Mouse (Mus musculus): ENCODE data around the gene Nckap5l.
"Not testable (repeated sequence)": the region's sequence is repeated elsewhere in the genome, so short reads cannot be mapped to it uniquely, and the experiment has no call there.

The Nckap5l gene

DNA sequence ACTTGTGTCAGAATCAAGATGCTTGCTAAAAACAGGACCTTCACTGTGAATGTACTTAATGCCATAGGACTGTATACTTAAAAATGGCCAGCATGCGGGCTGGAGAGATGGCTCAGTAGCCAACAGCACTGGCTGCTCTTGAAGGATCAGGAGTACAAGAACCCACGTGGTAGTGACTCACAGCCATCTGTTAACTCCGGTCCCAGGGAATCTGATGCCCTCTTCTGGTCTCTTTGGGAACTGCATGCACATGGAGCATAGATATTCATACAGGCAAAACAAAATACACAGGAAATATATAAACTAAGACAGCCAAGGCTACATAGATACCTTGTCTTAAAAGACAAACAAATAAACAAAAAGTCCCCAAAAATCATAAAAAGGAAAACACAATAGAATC, 11.5 kb upstream of the Nckap5l start:
- peak; percentile 45 for DNase-seq (ENCODE audit: low spot score)

DNA sequence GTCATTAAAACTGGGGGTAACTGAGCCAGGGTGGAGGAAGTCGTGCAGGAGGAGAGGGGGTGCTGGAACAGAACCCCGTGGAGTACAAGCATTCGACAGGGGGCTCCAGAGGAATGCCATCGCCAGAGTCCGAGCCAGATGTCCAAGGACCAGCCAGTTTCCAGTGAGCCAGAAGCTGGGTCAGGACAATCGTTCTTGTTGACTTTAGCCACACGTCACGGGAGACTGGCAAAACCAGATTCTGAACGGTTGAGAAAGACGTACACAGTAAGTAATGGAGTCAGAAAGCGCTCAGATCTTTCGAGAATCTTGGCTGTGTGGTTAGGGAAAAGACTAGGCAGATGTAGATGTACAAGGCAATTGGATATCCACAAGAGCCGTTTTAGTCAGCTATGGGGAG, 5.6 kb upstream of the Nckap5l start:
- DNase-seq (ENCODE audit: low spot score), result no peak

DNA sequence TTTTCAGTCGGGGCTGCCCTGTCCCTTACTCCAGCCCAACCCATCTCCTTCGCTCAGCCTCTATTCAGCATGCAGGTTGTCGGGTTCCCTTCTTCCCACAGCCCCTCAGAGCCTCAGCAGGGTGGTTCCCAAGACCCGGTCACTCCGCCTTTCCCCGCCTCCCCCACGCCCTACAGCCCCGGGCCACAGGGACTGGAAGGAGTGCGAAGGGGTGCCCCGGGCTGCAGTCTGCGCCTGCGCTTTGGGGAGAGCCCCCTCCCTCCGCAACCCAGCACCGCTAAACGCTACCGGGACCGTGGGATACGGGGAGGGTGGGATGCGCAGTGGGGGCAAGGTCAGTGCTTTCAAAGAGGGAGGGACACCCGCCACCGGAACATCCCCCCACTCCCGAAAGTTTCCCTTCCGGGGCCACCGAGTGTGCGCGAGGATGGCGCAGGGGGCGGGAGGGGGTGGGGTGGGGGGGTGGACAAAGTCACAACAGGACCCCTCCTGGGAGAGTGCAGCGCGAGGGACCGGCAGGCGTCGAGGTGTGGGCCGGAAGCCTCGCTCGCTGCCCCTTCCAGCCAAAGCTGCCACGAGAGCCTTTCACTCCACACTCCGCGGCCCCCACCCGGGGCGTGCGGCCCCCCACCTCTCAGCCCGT, 464 bp downstream of the Nckap5l start:
- DNase-seq (ENCODE audit: low spot score), result peak; percentile 72

DNA sequence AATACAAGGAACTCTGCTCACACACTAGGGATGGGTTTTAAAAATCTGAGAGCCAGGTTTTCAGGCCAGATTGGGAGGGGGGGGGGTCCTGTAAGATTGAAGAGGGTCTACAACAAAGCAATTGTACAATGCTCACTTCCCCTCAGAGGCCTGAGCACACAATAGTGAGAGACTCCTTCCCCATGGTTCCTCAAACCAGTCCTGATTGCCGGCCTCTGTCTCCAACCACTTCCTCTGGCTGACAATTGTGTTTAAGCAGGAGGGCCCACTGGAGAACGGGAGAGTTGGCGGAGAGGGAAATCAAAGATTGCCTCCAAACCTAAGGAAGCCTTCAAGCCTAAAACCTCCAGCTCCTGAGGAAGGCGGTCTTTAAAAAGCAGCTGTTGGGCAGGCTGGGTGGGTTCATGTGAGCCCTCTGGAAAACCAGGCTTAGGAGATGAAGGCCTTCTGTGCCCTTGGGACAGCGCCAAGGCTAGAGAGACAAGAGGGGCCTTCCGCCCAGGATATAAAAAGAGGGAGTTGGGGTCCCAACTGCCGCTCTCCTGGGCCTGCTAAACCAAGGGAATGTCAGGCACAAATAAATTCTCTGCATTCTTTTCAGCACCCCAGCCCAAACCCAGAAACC, 1.1 kb downstream of the Nckap5l start:
- no peak for DNase-seq (ENCODE audit: low spot score)

DNA sequence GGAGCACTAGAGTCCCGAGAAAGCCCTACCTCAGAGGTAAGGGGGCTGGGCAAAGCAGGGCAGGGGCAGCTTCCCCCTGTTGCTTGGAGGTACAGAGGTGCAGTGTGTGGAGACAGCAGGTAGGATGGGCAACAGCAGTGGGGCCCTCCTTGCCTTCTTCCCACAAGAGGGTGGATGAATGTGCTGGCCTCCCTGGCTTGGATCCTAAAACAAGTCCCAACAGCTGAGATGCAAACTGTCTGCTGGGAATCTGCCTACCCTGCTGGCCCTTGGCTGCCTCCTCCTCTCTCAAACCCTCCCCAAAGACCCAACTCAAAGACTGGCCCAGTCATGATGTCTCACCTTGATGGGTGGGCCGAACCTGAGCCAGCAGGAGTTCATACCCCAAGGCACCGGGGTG, 2.1 kb downstream of the Nckap5l start:
- no peak for DNase-seq (ENCODE audit: low spot score)

DNA sequence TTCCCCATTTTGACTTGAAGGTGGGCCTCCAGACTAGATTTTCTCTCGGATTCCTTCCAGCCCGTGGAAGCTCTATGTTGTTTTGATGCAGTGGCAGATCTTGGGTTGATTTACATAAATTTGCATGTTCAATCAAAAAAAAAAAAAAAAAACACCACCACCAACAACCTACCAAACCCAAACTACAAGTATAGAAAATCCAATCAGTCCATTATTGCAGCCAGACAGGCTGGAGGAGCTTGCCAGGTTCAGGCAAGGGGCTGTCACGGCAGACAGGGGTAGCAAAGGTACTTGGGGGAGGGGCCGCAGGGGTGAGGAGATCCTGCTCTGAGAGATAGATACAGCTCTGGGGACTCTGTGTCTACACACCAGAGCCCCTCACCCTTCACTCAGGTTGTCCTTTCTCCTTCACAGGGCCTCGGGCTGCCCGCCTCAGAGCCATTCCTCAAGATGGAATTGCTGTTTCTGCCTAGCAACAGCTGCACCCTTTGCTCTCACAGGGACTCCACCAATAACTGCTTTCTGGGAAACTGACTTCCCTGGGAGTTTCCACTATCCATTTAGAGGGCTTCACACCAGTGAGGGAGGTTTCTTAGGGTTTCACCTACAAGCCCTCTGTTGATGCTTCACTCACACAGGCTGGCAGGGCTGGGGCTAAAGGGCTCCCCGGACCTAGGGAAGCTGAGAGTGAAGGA, 2.8 kb downstream of the Nckap5l start:
- DNase-seq (ENCODE audit: low spot score), result no peak

DNA sequence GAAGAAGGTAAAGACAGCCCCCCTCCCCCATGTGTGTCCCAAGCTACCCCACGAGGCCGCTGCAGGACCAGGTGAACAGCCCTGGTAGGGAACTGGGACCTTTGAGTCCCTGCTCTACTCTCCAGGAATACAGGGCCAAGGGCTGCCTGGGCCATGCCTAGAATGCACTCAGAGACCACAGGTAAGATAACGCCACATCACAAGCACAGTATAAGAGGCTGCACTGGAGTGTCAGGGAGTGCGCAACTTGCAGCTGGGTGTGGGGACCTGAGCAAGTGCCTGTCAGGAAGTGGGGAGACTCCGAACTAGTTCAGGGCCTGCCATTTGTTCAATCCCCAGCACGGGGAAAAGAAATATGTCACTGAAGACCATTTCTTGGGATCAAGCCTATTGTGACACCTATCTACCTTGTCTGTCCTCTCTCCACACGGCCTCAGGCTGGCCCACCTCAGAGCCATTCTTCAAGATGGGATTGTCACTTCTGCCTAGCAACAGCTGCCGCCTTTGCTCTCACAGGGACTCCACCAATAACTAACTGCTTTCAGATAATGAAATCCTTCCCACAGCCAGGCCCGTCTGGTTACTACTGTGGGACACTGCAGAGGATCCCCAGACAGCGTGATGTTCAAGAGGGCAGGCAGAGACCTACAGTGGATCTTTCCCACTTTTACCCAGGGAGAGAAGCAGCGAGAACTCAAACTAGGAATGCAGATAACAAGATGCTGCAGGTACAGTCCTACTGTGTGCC, 4.2 kb downstream of the Nckap5l start:
- no peak for DNase-seq (ENCODE audit: low spot score)

DNA sequence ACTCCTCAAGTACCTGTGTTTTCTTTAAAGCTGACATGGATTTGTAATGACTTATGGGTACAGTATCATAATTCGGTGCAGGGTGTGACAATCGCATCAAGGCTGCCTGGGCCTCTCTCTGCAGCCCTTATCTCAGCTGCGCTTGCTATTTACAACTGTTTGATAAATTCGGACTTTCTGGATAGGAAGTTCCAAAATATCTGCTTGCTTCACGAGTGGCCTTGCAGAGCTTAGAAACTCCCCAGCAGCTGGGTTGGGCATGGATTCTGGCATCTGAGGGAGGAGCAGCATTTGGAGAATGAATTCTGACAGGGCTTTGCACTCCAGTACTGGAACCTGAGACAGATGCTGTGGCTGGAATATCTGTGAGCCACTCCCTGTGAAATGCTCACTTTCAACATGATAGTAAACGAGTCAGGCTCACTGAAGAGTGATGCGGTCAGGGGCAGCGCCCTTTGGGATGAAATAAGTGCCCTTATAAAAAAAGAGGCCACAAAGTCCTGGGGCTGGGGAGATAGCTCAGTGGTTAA, 7.7 kb downstream of the Nckap5l start:
- peak; percentile 43 for DNase-seq (ENCODE audit: low spot score)

DNA sequence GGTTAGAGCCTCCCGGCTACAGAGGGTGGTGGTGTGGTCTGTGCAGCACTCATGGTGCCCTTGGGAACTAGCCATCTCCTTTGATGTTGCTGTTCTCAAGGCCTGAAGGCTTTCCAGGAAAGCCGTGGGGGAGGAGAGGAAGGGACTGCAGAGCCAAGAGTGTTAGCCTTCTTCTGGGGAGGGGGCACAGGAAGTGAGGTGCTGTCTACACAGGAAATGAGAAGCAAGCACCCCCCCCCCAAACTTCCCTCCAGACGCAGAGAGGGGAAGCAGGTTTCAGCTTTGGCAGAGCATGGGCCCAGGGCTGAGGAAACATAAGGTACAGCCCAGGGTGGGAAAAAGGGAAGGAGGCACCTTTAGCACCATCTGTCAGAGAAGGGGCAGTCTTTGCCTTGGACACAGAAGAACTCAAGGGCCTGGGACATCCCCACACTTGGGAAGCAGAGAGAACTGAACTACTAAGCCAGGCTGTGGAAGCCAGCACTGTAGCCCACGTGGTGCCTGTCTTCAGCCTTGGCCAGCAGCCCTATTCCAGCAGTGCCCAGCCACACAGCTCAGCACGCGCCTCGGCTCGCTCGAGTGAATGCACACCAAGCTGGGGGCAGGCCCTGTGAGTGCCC, 8.3 kb downstream of the Nckap5l start:
- peak; percentile 69 for DNase-seq (ENCODE audit: low spot score)

DNA sequence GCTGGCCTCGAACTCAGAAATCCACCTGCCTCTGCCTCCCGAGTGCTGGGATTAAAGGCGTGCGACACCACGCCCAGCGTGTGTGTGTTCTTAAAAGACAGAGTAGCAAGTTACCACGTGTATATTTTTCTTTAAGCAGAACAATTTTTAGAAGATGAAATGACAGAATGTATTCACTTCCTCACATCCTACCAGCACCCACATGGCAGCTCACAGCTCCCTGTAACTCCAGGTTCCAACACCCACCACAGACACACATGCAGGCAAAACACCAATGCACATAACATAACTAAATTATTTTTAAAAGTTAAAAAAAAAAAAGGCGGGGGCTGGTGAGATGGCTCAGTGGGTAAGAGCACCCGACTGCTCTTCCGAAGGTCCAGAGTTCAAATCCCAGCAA, 11.4 kb downstream of the Nckap5l start:
- DNase-seq (ENCODE audit: low spot score), result not testable (repeated sequence)

DNA sequence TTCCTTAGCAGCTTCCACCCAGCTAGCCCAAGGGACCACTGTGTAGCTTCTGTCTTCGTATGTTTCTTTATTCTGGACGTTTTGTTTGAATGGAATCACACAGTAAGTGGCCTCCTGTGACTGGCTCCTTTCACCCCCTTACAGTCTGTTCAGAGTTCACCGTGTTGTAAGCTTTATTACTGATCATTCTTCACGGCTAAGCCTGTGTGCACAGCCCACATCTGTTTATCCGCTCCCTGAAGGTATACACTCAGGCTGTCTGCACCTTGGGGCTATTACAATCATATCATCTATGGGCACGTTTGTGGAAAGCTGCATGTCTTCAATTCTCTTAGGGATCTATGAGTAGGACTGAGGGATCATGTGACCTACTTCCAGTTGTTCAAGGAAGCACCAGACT, 12.0 kb downstream of the Nckap5l start:
- no peak for DNase-seq (ENCODE audit: low spot score)

DNA sequence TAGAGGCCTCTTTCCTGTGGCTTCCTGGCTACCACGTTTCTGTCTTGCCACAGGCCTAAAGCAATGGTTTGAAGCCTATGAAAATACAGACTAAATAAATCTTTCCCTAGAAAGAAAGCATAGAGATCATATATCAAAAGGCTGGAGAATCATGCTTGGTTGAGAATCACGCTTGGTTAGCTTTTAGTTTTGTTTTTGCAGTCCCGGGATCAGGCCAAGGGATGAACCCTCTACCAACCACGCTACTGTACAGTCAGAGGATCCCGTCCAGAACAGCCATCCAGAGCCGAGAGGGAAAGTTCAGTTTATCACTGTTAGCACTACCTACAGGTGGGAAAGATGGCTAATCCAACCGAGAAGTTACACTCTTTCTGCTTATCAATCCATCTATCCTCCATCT, 15.2 kb downstream of the Nckap5l start:
- DNase-seq (ENCODE audit: low spot score), result no peak

DNA sequence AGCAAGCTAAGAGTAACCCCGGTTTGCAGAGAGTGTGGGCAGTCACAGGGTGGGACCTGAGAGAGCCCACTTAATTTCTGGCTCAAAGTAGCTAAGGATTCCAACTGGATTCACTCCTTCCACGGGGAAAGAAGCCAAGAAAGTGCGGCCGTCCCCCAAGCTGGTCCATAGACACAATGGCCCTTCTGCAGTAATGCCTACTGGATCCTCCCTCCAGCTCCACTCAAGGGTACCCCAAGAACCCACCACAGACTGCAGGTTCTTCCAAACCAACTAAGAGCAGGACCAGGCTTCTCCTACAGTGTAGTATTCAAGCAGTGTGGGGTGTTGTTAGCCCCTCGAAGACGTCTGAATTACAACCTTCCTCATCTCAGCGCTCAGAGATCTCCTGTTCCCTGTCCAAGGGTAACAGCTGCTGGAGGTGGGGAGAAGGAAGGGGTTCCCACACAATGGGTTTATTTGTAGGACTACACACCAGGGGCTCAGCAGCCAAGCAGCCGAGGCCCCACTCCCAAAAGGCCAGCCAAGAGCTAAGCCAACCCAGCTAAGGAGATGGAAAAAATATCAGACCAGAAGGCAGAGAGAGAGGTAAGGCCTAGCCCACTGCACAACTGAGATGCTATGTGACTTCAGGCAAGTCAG, 16.6 kb downstream of the Nckap5l start:
- no peak for DNase-seq (ENCODE audit: low spot score)

DNA sequence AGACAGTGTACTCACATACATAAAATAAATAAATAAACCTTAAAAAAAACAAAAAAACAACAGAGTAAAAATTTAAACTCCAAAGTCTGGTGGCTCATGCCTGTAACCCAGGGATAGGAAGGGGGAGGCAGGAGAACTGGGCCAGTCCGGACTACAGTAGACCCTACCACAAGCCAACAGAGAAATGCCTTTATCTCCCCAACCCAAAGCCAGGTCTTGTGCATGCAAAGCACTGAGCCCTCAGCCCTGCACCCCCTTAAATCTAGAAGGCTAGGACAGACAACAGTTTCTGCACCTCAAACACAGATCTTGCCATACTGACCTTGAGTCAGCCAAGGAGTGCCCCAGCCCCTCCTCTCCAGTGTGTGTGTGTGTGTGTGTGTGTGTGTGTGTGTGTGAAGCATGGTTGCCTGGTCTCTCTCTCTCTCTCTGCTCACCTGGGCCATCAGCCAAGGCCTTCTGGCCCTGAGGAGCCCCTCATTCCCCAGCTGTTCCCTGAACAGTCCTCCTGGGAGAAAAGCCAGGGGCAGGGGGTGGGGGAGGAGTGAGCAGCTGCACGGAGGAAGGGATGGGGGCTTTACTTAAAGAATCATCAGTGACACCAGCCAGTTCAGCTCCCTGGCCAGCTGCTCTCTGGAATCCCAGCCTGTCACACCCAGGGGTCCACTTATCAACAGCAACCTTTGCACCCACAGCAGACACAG, 17.3 kb downstream of the Nckap5l start:
- peak; percentile 66 for DNase-seq (ENCODE audit: low spot score)

DNA sequence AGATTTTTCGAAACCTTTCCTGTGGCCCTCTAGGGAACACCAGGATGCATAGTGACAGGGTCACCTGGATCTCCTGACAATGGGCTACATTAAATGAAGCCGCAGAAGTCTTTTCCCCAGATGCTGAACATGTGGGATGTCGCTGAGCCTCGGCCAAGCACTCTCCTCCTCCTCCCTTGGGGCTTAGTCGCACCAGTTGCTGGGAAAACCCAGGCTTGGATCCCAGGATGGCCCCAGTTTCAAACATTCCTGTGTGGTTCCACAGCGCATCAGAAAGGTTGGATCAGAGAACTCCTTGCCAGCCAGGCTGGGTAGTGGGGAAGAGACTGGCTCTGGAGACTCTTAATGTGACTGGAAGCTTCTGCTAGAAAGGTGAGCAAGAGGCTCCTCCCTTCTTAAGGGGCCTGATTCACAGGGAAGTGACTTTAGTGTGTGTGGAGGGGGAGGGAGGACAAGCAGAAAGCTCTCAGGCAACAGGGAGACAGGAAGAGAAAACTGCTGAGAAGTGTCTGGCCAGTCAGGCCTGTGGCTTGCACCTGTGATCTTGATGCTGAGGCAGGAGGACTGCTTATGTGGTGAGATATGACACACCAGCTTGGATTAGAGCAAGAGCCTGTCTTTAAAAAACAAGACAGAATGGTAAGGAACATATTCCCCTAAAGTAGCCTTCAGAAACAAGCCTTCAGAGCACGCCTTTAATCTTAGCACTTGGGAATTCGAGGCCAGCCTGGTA, 18.4 kb downstream of the Nckap5l start:
- no peak for DNase-seq (ENCODE audit: low spot score)

DNA sequence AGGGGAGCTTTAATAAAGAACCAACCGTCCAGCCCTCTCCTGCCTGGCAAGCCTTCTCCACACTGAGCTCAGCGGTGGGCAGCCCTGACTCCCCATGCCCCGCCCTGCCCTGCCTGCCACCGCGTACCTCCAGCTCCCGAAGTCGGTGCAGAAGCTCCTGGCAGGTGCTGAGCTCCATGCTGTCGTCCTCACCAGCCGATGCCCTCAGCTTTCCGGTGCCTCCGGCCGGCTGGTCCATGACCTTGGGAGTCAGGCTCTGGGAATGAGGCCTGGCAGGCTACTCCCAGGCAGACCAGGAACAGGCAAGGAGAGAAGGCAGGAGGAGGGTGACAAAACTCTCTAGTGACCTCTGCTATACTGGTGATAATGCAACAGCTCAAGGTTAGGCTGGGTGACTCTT, 23.6 kb downstream of the Nckap5l start:
- peak; percentile 56 for DNase-seq (ENCODE audit: low spot score)

DNA sequence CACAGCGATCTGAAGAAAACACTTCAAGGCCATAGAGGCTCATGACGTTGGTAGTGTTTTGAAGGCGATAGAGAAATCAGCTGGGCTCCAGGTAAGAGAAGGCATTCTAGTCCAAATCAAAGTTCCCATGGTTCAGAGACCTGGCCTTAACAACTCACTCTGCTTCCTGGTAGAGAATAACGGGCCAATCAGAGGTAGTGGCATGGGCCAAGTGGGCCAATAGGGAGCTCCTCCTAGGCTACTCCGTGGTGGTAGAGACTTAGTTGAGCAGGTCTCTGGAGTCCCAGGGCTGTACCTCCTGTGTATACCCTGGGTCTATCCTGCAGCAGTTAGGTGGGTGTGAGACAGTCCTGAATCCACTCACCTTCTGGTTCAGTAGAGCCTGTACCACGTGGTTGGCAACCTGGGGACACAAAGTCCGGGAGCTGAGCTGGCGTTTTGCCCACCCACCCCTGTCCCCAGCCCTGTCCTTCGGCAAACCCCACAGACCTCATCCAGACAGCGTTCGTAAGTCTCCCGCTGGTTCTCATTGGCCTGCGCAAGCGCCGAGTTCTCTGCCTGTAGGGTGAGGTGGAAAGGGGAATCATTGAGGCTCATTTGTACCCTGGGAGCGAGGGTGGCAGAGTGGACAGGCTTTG, 24.3 kb downstream of the Nckap5l start:
- no peak for DNase-seq (ENCODE audit: low spot score)

DNA sequence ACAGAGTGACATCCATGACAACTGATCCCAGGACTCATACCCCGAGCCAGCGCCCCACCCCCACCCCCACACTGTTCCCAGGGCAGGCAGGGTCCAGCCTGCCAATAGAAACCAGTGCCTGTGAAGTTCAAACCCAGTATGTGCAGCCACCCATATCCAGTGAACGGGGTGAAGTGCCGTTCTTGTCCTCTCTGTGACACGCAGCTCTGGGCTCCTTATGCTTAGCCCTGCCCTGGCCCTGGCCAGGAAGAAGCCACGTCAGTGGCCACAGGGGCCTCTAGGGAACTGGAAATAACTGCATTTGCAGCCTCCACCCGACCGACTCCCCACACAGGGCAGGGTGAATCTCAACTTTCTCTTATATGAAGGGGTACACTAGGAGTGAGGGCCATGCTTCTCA, 25.6 kb downstream of the Nckap5l start:
- no peak for DNase-seq (ENCODE audit: low spot score)

DNA sequence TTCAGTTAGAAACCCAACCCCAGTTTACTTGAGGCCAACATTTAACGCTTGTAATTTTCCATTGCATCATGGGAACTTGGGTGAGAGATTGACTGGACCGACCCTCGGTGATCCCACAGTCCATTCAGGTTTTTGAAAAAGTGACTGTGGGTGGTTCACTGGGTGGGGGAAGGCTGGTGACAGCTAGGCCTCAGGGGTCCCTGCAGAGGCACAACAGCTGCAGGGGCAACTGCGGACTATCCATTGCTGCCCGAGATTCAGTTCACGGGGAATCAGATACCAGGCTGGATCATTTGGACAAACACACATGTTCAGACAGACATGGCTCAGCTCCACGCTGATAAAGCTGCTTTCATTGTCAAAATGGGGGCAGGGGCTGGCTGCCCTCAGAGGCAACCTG, 26.0 kb downstream of the Nckap5l start:
- DNase-seq (ENCODE audit: low spot score), result no peak

DNA sequence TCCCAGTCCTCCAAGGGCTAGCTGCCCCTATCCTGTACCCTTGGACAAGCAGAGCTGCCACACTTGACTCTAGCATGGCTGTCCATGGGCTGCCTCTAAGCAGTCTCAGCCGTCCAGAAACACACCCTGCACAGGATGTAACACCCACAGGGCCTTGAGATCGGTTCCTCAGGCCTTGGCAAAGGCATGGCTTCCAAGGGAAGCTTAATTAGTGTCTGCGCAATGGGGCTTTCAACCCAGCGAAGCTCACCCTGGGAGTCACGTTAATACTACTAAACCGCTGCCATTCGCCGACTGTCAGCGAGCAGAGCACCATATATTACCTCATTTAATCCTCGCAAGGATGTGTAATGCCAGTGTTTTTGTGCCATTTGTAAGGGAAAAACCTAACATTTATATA, 26.5 kb downstream of the Nckap5l start:
- no peak for DNase-seq (ENCODE audit: low spot score)
